Mouse (Mus musculus) lung, adult 2 months (tissue): Measurements from ENCODE around the gene Sh3bp1.

Experiments used
- CTCF ChIP-seq: fragments of 200-500 bp; IDR thresholded peaks from 2 replicates; pipeline ENCODE4 v1.5.1; 2011; ENCODE audit warnings: mild to moderate bottlenecking, low read length, control low read depth; ENCODE audit not compliant: insufficient read depth
- POLR2A ChIP-seq: fragments of 200-500 bp; IDR thresholded peaks from 2 replicates; pipeline ENCODE4 v1.6.1; 2011; ENCODE audit warnings: low read depth, mild to moderate bottlenecking, control low read depth, low read length, borderline replicate concordance; ENCODE audit errors: extremely low read depth

DNA sequence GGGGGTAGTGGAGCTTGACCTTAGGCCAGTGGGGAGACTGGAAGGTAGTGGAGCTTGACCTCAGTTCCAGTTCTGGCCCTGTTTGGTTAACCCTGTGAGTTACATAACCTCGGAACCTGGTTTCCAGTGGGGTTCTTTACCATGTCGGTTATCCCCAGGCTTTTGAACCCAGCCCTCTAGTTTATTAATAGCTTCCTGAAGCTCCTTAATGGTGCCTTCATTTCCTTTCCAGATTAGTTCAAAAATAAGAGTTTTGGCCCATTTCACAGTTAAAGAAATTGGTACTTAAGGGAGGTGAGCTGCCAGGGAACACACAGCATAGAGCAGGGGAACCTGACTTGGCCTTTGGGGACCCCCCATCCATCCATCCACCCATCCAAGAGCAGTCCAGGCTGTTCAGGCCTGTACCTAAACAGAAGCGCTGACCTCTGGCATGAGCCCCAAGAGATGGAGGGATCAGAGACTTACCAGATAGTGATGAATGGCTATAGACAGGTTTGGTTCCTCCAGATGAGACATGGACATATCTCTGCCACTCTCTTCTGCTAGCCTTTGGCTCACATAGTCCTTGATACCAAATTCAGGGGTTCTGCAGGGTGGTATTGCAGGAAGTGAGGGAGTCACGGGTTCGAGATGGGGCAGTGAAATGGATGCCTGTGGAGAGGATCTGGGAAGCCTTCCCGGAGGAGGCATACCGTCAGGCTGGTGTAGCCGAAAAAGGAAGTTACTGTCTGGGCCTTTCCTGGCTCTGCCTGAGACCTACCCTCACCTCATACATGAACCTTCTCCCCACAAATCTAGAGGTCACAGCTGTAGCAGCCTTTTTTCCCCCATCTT is 15.5 kb downstream of the Sh3bp1 start:
- TF ChIP-seq POLR2A (no peak), CTCF (no peak)
